Mouse (Mus musculus) kidney, embryonic 16.5 days (tissue): ENCODE results near the gene Myt1l. TPM values are rescaled to one million over a fixed set of nuclear protein-coding genes. Genes with fewer than 3 reads are reported as not detected.

Experiments
- ATAC-seq: fragments of 200-750 bp; cut with Nextera tagmentation; 2 replicates; pipeline ENCODE4 v1.8.0; 2017; ENCODE audit warnings: moderate TSS enrichment; ENCODE audit not compliant: low FRiP score, low TSS enrichment
- H3K27ac ChIP-seq: fragments of 300-500 bp; sonication (generic); 2 replicates; pipeline ENCODE4 v1.5.1; 2014; ENCODE audit warnings: low read length
- H3K27me3 ChIP-seq: fragments of 300-500 bp; sonication (generic); 2 replicates; pipeline ENCODE4 v1.6.1; 2014; ENCODE audit warnings: low read length, control low read depth, mixed read lengths; ENCODE audit not compliant: insufficient read depth
- H3K36me3 ChIP-seq: fragments of 300-500 bp; sonication (generic); 2 replicates; pipeline ENCODE4 v1.6.1; 2014; ENCODE audit warnings: low read length, control low read depth, mixed read lengths; ENCODE audit not compliant: insufficient read depth
- H3K4me1 ChIP-seq: fragments of 300-500 bp; sonication (generic); 2 replicates; pipeline ENCODE4 v1.6.1; 2014; ENCODE audit warnings: low read length, control low read depth, mixed read lengths; ENCODE audit not compliant: insufficient read depth
- H3K4me2 ChIP-seq: fragments of 300-500 bp; sonication (generic); replicated peaks from 2 replicates; pipeline ENCODE4 v1.6.1; 2014; ENCODE audit warnings: low read depth, low read length
- H3K4me3 ChIP-seq: fragments of 300-500 bp; sonication (generic); 2 replicates; pipeline ENCODE4 v1.5.1; 2014; ENCODE audit warnings: mild to moderate bottlenecking, low read length
- H3K9ac ChIP-seq: fragments of 300-500 bp; sonication (generic); replicated peaks from 2 replicates; pipeline ENCODE4 v1.6.1; 2014; ENCODE audit warnings: low read length
- H3K9me3 ChIP-seq: fragments of 300-500 bp; sonication (generic); 2 replicates; pipeline ENCODE4 v1.6.1; 2016; ENCODE audit warnings: low read length, control low read depth
- WGBS: fragments of 180-500 bp; shearing (Covaris S2); extraction: QIAGEN DNeasy Blood & Tissue Kit; methylation state at CpG from one replicate; pipeline ENCODE4 v1.1.7; 2014; 5-methylcytosine and 5-hydroxymethylcytosine counted together
- polyA plus RNA-seq: library from polyadenylated mRNA; unstranded; fragments of >200 nt; fragmentation: Nextera tagmentation; extraction: Ambion mirVana; gene quantifications from 2 replicates; pipeline ENCODE4 v1.2.1, GENCODE M21; 2015

Gene Myt1l
- polyA plus RNA-seq, 1 experiment from 2014 or later: 0.41 TPM

DNA sequence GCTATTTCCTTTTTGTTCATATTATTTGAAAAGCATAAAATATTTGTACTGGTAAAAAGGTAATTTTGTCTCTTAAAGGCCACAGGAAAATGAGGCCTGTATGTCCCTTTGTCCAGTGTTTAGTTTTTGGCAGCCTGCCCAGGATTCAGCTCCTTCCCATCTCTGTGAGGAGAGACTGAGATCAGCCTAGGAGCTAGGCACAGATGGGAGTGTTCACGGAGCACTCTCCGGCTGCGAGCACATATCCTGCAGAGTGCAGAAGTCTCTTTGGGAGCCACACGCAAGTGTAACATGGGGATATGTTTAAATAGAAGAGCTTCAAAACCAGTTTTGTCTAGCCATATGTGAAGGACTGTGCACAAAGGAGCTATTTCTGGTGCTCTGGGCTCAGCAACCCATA lies 174.4 kb downstream of the Myt1l start:
- Histone ChIP-seq H3K27me3 (no peaks in the 10 kb centered on the region), H3K4me2 (no peak overlapping the region), H3K4me1 (peaks cover 7% of the 10 kb centered on the region; the same call in 1 of the 2 replicates), H3K36me3 (no peaks in the 10 kb centered on the region), H3K9ac (no peak overlapping the region), H3K27ac (no peak overlapping the region), H3K4me3 (no peak overlapping the region), H3K9me3 (no peaks in the 10 kb centered on the region)
- WGBS: 65% methylated on average over 4 of the region's 4 CpGs
- no peak for ATAC-seq

DNA sequence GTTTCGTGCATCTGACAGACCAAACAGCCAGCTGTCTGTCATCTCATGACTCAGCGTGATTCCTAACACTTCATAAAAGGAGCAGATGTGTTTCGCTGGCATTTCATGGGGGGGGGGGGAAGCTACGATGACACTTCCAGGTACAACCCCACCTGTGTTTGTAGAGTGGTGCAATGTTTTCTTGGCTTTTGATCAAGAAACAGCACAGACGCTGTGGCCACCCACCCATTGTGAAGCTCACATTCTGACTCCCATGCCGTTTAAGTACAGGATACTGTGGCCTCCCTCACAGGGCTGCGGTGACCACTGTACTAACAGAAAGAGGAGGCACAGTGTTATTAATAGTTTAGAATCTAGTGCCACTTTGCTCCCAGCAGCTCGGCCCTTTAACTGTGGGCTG lies 175.4 kb downstream of the Myt1l start:
- Histone ChIP-seq H3K36me3 (no peaks in the 10 kb centered on the region), H3K4me1 (peaks cover 7% of the 10 kb centered on the region; the same call in 1 of the 2 replicates), H3K27ac (no peak overlapping the region), H3K4me2 (no peak overlapping the region), H3K4me3 (no peak overlapping the region), H3K27me3 (no peaks in the 10 kb centered on the region), H3K9ac (no peak overlapping the region), H3K9me3 (no peaks in the 10 kb centered on the region)
- 70% methylated on average over 8 of the region's 8 CpGs for WGBS
- no peak for ATAC-seq

DNA sequence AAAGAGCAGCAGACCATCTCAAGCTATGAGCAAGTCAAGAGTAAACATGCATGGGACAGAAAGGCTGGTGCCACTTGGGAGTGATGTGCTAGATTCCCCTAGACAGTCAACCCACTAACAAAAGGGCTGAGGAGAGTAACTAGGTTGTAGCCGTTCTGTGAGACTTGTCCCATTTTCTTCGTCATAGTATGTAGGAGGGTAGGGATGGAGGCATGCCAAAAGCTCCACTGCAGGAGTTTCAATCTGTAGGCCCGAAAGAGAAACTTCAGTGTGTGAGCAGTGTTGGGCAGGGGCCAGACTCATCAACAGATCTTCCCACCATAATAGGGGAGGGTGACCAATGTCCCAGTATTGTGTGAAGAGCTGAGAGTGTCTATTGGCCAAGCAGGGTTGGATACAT lies 178.9 kb downstream of the Myt1l start:
- no peak overlapping the region for H3K27ac ChIP-seq
- WGBS: 80% methylated on average over 3 of the region's 3 CpGs
- H3K4me2 ChIP-seq: no peak overlapping the region
- H3K9ac ChIP-seq: no peak overlapping the region
- no peaks in the 10 kb centered on the region for H3K36me3 ChIP-seq
- no peak overlapping the region for H3K4me3 ChIP-seq
- peaks cover 2% of the 10 kb centered on the region; the same call in 1 of the 2 replicates for H3K4me1 ChIP-seq
- no peaks in the 10 kb centered on the region for H3K9me3 ChIP-seq
- no peaks in the 10 kb centered on the region for H3K27me3 ChIP-seq
- ATAC-seq: no peak

DNA sequence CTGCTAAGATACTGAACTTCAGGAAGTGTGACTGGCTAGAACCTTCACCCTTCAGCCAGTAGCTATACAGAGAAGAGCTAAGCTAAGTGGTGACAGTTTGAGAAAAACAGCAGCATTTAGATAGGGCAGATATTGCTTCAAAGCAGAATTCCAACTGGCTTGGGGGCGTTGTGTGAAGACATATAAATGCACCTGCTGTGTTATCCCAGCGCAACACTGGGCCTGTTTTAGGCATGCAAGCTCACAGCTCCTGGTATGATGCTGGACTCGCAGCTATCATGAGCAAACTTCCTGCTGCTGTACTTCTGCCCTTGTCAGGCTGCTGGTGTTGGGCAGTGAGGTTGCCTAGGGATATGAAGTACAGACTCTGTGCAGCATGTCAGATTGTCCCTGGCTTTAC lies 180.0 kb downstream of the Myt1l start:
- 0 out of 2 replicates have a peak, but pooled peaks cover 3% of the 10 kb centered on the region for H3K4me1 ChIP-seq
- ATAC-seq: no peak
- WGBS: 80% methylated on average over 3 of the region's 3 CpGs
- no peak overlapping the region for H3K27ac ChIP-seq
- H3K4me2 ChIP-seq: no peak overlapping the region
- H3K4me3 ChIP-seq: no peak overlapping the region
- H3K36me3 ChIP-seq: no peaks in the 10 kb centered on the region
- H3K27me3 ChIP-seq: no peaks in the 10 kb centered on the region
- H3K9me3 ChIP-seq: no peaks in the 10 kb centered on the region
- H3K9ac ChIP-seq: no peak overlapping the region

DNA sequence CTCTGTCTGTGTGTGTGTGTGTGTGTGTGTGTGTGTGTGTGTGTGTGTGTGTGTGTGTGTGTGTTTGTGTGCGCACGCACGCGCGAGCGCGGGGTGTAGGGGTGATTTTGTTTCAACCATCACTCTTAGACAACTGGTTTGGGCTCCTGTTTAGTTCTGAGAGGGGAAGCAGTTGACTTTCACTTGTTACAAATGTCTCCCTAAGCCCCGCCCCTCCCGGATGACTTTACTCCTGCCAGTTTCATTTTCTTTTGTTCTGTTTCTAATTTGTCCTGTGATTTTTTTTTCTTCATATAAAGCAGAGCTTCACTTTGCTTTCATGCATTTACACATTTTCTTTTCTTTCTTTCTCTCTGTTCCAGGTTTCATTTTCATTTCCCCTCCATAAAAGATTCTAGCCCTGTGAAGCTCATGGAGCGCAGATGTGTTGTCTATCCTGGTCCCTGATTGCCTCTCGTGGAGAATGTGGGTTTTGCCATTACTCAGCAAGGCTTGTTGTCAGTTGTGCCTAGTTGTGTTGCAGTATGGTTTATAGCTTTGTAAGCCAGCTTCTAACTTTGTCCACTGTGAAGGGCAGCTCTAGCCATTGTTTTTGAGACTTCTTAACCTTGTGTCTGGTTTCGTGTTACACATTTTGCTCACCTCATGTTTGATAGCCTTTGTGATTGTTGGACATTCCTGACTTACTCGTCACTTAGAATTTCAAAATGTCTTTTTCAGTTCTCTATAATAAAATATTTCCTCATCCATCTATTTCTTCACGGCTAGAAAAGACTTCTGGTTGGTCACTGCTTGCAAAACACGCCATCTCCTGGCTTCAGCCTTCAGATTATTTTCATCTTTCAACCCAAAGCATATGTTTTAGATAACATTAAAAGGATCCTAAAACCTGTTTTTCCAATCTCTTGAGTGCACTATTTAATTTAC lies 184.9 kb downstream of the Myt1l start:
- WGBS: 76% methylated on average over 15 of the region's 15 CpGs
- H3K9ac ChIP-seq: no peak overlapping the region
- no peak overlapping the region for H3K27ac ChIP-seq
- no peak overlapping the region for H3K4me3 ChIP-seq
- H3K9me3 ChIP-seq: no peaks in the 10 kb centered on the region
- ATAC-seq: no peak
- H3K4me2 ChIP-seq: no peak overlapping the region; the same call in 1 of the 2 replicates
- no peaks in the 10 kb centered on the region for H3K27me3 ChIP-seq
- 0 out of 2 replicates have a peak, but pooled peaks cover 3% of the 10 kb centered on the region for H3K4me1 ChIP-seq
- H3K36me3 ChIP-seq: no peaks in the 10 kb centered on the region

DNA sequence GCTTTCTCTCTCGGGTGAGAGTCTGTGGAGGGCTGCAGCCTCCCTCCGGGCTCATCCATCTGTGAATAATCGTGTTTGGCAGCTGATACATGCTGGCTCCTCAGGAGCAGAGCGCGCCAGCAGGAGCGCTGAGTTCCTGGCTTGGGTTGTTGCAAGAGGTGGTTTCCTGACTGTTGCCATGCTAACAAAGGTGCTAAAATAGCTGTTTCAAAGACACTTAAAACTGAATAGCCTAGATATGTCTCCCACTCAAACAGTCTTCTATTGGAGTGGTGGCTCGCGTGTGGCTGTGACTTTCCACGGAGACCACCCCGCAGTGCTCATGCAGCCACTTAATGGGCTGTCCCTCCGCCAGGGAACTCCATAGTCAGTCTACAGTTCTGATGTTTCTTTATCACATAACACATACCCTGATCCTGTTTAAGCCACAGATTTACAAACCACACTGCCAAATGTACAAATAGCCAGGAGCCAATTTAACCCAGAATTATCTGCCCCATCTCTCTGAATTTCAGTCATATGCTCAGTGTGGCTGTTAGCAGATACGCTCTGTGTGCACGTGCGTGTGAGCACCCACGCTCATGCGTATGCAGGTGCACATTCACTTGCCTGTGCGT lies 195.6 kb downstream of the Myt1l start:
- H3K4me1 ChIP-seq: no peaks in the 10 kb centered on the region
- no peak overlapping the region for H3K4me2 ChIP-seq
- ATAC-seq: no peak
- H3K27me3 ChIP-seq: no peaks in the 10 kb centered on the region
- no peaks in the 10 kb centered on the region for H3K9me3 ChIP-seq
- no peak overlapping the region for H3K4me3 ChIP-seq
- no peak overlapping the region for H3K27ac ChIP-seq
- 87% methylated on average over 17 of the region's 17 CpGs for WGBS
- no peak overlapping the region for H3K9ac ChIP-seq
- no peaks in the 10 kb centered on the region for H3K36me3 ChIP-seq

DNA sequence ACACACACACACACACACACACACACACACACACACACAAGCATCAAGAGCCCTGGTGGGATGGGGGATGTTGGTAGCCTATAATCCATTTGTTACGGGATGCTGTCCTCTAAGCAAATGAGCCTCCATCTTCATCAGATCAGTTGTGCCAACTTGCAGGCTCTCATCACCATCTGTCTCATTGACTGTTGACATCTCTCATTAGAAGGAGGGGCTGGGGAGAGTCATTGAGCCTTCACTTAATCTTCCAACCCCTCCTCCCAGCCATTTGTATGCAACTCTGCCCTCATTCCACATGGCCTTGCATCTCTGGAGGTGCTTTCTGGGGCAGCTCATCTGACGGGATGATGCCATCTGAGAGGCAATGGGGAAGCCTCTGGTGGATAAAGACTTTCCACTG lies 200.1 kb downstream of the Myt1l start:
- H3K4me3 ChIP-seq: no peak overlapping the region
- ATAC-seq: no peak
- no peaks in the 10 kb centered on the region for H3K36me3 ChIP-seq
- 68% methylated on average over 2 of the region's 2 CpGs for whole genome bisulfite sequencing
- H3K4me1 ChIP-seq: no peaks in the 10 kb centered on the region
- no peak overlapping the region for H3K9ac ChIP-seq
- H3K27ac ChIP-seq: no peak overlapping the region
- no peak overlapping the region for H3K4me2 ChIP-seq
- H3K27me3 ChIP-seq: no peaks in the 10 kb centered on the region
- H3K9me3 ChIP-seq: no peaks in the 10 kb centered on the region

DNA sequence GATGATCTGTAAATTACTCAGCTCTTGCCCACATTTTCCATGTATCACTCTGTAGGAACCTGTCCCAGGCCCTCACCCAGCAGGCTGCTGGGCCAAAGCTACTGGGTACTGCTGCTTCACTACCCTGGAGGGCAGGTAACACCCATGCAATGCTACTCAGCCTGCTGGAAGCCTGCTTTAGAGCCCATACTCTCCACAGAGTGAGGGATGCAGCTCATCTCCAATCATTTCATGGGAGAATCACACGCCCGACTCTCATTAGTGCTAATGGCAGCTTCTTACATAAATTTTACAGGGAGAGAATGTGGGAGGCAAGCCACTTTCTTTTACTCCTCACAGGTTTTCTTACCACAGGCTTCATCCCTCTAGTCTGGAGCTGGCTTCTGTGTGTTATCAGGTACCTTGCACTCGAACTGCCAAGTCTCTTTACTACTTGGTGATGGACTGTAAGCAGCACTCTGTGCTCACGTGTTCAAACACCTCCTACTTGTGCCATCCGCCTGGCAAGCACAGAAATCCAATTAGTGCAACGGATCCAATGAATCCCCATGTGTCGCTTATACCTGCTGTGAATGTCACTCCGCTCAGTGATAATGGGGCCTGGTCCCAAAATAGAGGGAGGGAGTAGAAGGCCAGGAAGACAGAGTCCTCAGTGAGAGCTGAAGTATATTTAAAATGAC lies 212.3 kb downstream of the Myt1l start:
- no peaks in the 10 kb centered on the region for H3K4me1 ChIP-seq
- no peak overlapping the region for H3K4me2 ChIP-seq
- H3K27me3 ChIP-seq: no peaks in the 10 kb centered on the region
- no peak overlapping the region for H3K27ac ChIP-seq
- no peaks in the 10 kb centered on the region for H3K9me3 ChIP-seq
- 71% methylated on average over 8 of the region's 8 CpGs for WGBS
- H3K4me3 ChIP-seq: no peak overlapping the region
- H3K9ac ChIP-seq: no peak overlapping the region
- H3K36me3 ChIP-seq: no peaks in the 10 kb centered on the region
- no peak for ATAC-seq

DNA sequence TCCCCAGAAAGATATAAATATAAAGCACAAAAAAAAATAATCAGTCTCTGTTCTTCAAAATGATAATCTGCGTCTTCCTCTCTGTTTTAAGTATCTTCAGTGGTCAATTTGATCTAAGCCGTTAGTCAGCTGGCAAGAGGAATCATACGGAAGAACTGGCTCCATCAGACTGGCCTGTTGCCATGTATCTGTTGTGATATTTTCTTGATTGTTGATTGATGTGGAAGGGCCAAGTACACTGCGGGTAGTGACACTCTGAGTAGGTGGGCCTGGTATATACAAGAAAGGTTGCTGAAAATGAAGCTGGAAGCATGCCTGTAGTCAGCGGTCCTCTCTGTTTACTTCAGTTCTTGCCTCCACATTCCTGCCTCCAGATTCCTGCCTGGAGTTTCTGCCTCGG lies 213.0 kb downstream of the Myt1l start:
- Histone ChIP-seq H3K4me1 (no peaks in the 10 kb centered on the region), H3K27ac (no peak overlapping the region), H3K9ac (no peak overlapping the region), H3K27me3 (no peaks in the 10 kb centered on the region), H3K9me3 (no peaks in the 10 kb centered on the region), H3K4me2 (no peak overlapping the region), H3K4me3 (no peak overlapping the region), H3K36me3 (no peaks in the 10 kb centered on the region)
- 85% methylated on average over 6 of the region's 6 CpGs for WGBS
- no peak for ATAC-seq
